Mouse (Mus musculus): ENCODE data around the gene Edil3. TPM values are rescaled to one million over a fixed set of nuclear protein-coding genes. Genes with fewer than 3 reads are reported as not detected.

Edil3 gene
- polyA plus RNA-seq, 1 experiment from 2014 or later: 54.5 TPM

DNA sequence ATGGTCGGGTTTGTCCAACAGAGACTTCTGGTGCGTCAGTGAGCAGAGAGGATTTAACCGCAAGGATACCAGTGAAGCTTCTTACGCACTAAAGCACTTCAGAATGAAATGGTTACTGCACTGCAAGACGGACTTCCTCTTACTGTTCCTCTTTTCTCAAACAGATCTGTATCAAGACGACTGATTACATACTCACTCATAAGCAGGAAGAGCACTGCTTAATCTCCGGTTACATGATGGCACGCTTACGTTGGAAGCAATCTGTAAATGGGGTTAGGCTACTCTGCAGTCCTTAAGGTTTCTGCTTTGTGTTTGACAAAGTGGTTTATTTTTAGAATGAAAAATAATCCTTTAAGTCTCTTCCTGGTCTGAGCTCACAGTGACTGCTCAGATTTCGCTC, 7.1 kb downstream of the Edil3 start:
- H3K27me3 ChIP-seq: no peaks in the 10 kb centered on the region
- no peak overlapping the region for H3K9ac ChIP-seq (replicated peaks)
- H3K36me3 ChIP-seq: no peaks in the 10 kb centered on the region
- ATAC-seq (ENCODE audit: low FRiP score, low read depth): no peak
- WGBS: 65% methylated on average over 10 of the region's 10 CpGs
- H3K4me1 ChIP-seq: no peaks in the 10 kb centered on the region
- no peak overlapping the region for H3K4me3 ChIP-seq
- H3K4me2 ChIP-seq (replicated peaks): no peak overlapping the region
- 0 out of 2 replicates have a peak overlapping the region, but pooled peaks have one; percentile 20 for H3K27ac ChIP-seq (replicated peaks)
- H3K9me3 ChIP-seq: no peaks in the 10 kb centered on the region

DNA sequence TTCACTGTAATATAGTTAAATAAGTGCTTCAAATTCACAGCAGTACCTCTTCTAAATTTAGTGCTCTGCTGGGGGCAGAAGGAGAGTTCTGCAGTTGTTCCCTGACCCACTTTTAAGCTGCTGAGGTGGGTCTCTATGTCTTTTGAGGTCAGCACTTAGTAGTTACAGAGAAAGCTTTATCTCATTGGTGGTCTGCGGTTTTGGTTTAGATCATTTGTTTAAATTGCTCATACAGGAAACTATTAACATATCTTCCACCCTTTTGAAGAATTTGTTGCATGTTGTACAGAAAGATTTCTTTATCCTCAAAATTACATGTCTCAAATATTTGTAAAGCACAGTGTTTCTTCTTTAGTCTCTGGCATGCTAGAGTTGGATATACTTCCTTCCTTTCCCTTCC, 12.5 kb downstream of the Edil3 start:
- no peaks in the 10 kb centered on the region for H3K9me3 ChIP-seq
- 93% methylated on average over 1 of the region's 1 CpGs for WGBS
- H3K27me3 ChIP-seq: no peaks in the 10 kb centered on the region
- H3K4me1 ChIP-seq: no peaks in the 10 kb centered on the region
- no peaks in the 10 kb centered on the region for H3K36me3 ChIP-seq
- no peak overlapping the region for H3K4me2 ChIP-seq (replicated peaks)
- no peak overlapping the region for H3K4me3 ChIP-seq
- H3K27ac ChIP-seq (replicated peaks): no peak overlapping the region
- H3K9ac ChIP-seq (replicated peaks): no peak overlapping the region
- no peak for ATAC-seq (ENCODE audit: low FRiP score, low read depth)

DNA sequence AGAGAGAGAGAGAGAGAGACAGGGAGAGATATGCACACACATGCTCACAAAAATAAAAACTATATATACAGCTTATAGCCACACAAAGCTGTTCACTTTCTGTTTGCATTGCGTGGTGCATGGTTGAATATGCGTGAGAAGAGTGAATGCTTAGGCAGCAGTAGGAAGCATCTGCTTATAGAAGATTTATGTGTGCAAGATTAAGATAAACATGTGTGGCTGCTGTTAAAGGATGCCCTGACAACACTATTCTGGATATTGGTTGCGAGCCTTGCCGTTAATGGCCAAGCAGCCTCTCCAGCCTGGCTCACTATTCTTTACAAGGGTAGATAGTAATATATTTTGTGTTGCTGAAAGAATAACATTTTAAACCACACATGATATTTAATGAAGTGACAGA, 28.5 kb downstream of the Edil3 start:
- no peak overlapping the region for H3K9ac ChIP-seq (replicated peaks)
- H3K27me3 ChIP-seq: no peaks in the 10 kb centered on the region
- no peaks in the 10 kb centered on the region for H3K36me3 ChIP-seq
- H3K27ac ChIP-seq (replicated peaks): no peak overlapping the region
- H3K4me1 ChIP-seq: no peaks in the 10 kb centered on the region
- ATAC-seq (ENCODE audit: low FRiP score, low read depth): no peak
- no peak overlapping the region for H3K4me2 ChIP-seq (replicated peaks)
- WGBS: 81% methylated on average over 4 of the region's 4 CpGs
- no peaks in the 10 kb centered on the region for H3K9me3 ChIP-seq
- no peak overlapping the region for H3K4me3 ChIP-seq

DNA sequence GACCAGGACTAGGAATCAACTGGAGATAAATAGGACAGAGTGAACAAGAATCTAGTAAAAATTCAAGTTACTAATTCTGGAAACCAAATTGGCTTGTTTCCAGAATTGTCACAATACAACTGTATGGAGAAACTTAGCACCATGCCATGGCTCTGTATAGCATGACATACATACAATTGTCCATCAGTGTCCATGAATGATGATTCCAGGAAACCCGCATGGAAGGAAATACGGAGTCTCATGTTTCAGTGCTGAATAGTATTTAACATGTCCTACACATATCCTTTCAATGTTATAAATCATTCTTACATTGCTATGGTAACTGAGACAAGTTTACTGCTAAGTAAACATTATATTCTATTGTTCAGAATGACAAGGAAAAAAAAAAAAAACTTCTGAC, 58.7 kb downstream of the Edil3 start:
- no peaks in the 10 kb centered on the region for H3K4me1 ChIP-seq
- no peak overlapping the region for H3K27ac ChIP-seq (replicated peaks)
- ATAC-seq (ENCODE audit: low FRiP score, low read depth): no peak
- H3K4me3 ChIP-seq: no peak overlapping the region
- WGBS: 85% methylated on average over 2 of the region's 2 CpGs
- H3K9me3 ChIP-seq: no peaks in the 10 kb centered on the region
- no peak overlapping the region for H3K9ac ChIP-seq (replicated peaks)
- no peak overlapping the region for H3K4me2 ChIP-seq (replicated peaks)
- H3K36me3 ChIP-seq: no peaks in the 10 kb centered on the region
- no peaks in the 10 kb centered on the region for H3K27me3 ChIP-seq

DNA sequence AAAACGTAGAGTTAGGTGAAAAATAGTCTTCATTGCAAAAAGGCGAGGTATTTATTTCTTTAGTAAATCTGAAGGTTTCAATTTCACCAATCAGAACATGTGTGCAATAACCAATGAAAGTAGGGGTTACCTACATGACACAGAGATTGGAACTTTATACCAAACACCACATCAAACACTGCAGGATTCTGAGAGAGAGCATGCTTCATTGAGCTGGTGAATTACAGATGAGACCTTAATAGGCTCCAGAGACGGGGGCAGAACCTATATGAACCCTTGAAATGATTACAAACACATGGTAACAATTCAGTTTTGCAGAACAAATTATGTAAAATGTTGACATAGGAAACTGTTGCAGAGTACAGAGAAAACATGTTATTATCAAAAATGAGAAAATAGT, 69.5 kb downstream of the Edil3 start:
- no peaks in the 10 kb centered on the region for H3K27me3 ChIP-seq
- H3K4me1 ChIP-seq: no peaks in the 10 kb centered on the region
- H3K9me3 ChIP-seq: no peaks in the 10 kb centered on the region
- H3K36me3 ChIP-seq: no peaks in the 10 kb centered on the region
- H3K9ac ChIP-seq (replicated peaks): no peak overlapping the region
- ATAC-seq (ENCODE audit: low FRiP score, low read depth): no peak
- H3K4me2 ChIP-seq (replicated peaks): no peak overlapping the region
- H3K4me3 ChIP-seq: no peak overlapping the region
- 72% methylated on average over 3 of the region's 3 CpGs for WGBS
- H3K27ac ChIP-seq (replicated peaks): no peak overlapping the region

DNA sequence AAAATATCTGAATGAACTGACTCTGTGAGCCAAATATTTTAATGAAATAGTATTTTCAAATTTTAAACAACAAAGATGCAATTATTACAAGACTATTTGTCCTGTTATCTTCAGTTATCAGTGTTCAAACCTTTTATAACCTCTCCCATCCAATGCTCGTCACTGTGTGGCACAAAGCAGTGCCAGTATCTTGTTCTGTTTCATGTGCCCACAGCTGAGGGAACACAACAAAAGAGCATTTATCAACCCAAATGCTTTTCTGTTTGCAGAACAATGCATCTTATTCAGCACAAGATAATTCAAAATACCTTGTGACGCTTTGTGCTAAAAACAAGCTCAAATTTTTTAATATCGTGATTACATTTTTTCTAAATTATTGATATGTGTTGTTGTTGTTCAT, 78.8 kb downstream of the Edil3 start:
- WGBS: 88% methylated on average over 3 of the region's 3 CpGs
- H3K4me2 ChIP-seq (replicated peaks): no peak overlapping the region

DNA sequence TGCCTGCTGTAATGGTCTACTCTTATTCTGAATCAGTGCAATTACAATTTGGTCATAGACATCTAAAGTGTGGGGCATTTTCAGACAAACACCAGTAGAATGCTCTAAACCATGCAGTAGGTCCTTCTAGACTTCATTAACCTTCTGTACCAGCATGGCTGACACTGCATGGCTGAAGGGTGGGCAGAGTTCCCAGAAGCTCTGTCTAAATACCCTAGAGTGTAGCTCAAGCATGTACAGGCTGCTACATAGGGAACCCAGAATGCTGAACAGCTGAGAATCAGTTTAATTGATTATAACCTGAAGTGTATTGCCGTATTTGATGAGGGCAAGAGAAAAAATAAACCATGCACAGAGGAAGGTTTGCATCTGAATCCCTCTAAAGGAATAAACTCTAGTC, 86.1 kb downstream of the Edil3 start:
- H3K4me1 ChIP-seq: no peaks in the 10 kb centered on the region
- H3K9ac ChIP-seq (replicated peaks): no peak overlapping the region
- no peak overlapping the region for H3K4me2 ChIP-seq (replicated peaks)
- H3K4me3 ChIP-seq: no peak overlapping the region
- H3K9me3 ChIP-seq: no peaks in the 10 kb centered on the region
- WGBS: 90% methylated on average over 1 of the region's 1 CpGs
- H3K36me3 ChIP-seq: no peaks in the 10 kb centered on the region
- no peak overlapping the region for H3K27ac ChIP-seq (replicated peaks)
- ATAC-seq (ENCODE audit: low FRiP score, low read depth): no peak
- H3K27me3 ChIP-seq: no peaks in the 10 kb centered on the region

More for the DNA sequence above, 78.8 kb downstream of the Edil3 start:
- no peak overlapping the region for H3K4me3 ChIP-seq
- no peaks in the 10 kb centered on the region for H3K4me1 ChIP-seq
- H3K9me3 ChIP-seq: no peaks in the 10 kb centered on the region
- H3K36me3 ChIP-seq: no peaks in the 10 kb centered on the region
- no peaks in the 10 kb centered on the region for H3K27me3 ChIP-seq
- H3K9ac ChIP-seq (replicated peaks): no peak overlapping the region
- no peak overlapping the region for H3K27ac ChIP-seq (replicated peaks)
- no peak for ATAC-seq (ENCODE audit: low FRiP score, low read depth)

DNA sequence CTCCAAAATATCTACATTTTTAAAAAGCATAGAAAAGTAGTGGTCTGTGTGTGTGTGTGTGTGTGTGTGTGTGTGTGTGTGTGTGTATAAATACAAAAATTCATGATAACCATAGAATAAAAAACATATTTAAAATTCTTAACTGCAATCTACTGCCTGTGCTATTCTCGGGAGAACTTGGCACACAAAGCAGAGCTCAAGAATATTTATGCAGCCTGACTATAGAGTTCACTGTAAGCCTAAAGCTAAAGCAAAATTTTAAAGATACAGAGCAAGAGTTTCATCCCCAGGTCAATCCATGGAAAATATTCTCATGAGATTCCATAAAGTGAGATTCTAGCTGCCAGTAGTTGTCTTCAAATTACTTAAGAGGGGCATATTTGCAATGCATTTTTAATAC, 86.9 kb downstream of the Edil3 start:
- Histone ChIP-seq H3K27me3 (no peaks in the 10 kb centered on the region), H3K27ac (replicated peaks) (no peak overlapping the region), H3K9ac (replicated peaks) (no peak overlapping the region), H3K4me3 (no peak overlapping the region), H3K9me3 (no peaks in the 10 kb centered on the region), H3K36me3 (no peaks in the 10 kb centered on the region), H3K4me1 (no peaks in the 10 kb centered on the region), H3K4me2 (replicated peaks) (no peak overlapping the region)
- no peak for ATAC-seq (ENCODE audit: low FRiP score, low read depth)
- 86% methylated on average over 1 of the region's 1 CpGs for WGBS

DNA sequence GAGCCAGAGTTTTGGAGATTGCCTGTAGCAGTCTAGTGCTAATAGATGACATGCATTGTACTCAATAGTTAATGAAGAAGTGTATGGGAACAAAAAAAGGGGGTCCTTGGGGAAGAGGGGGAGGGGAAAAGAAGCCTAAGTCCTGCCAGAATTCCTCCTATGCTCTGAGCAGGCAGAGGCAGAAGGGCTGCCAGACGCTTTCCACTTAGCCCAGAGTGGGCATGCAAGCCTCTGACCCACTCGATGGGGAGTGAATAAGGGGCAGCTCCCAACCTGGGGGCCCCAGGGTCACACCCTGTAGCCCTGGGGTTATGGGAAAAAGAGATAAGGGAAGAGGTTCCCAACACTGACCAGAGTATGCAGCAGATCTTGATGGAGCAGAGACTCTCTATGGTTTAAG, 95.2 kb downstream of the Edil3 start:
- H3K27ac ChIP-seq (replicated peaks): no peak overlapping the region
- WGBS: 35% methylated on average over 2 of the region's 2 CpGs
- H3K9me3 ChIP-seq: no peaks in the 10 kb centered on the region
- no peaks in the 10 kb centered on the region for H3K27me3 ChIP-seq
- H3K4me3 ChIP-seq: no peak overlapping the region
- no peaks in the 10 kb centered on the region for H3K4me1 ChIP-seq
- no peaks in the 10 kb centered on the region for H3K36me3 ChIP-seq
- H3K9ac ChIP-seq (replicated peaks): no peak overlapping the region
- ATAC-seq (ENCODE audit: low FRiP score, low read depth): peak; percentile 56
- H3K4me2 ChIP-seq (replicated peaks): no peak overlapping the region

DNA sequence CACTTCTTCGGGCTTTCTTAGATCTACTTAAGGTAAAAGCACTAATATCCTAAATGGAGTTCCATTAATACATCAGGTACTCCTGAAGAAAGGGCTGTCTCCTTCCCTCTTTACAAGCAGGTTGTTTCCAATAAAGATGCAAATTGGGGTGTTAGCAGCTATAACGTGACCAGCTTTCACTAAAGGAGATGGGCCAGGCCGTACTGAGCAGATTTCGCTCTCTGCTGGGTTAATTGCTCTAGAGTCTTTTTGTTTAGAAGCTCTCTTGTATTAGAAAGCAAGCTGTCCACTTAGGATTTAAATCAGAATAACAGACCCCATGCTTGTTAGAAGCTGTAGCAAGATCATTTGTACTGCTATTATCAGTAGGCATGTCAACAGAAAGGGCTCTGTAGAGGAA, 108.4 kb downstream of the Edil3 start:
- H3K36me3 ChIP-seq: no peaks in the 10 kb centered on the region
- ATAC-seq (ENCODE audit: low FRiP score, low read depth): peak; percentile 38; the same call in 1 of the 2 replicates
- H3K9ac ChIP-seq (replicated peaks): no peak overlapping the region
- peaks cover 8% of the 10 kb centered on the region; the same call in 1 of the 2 replicates for H3K4me1 ChIP-seq
- no peak overlapping the region for H3K4me3 ChIP-seq
- no peak overlapping the region for H3K4me2 ChIP-seq (replicated peaks)
- no peaks in the 10 kb centered on the region for H3K9me3 ChIP-seq
- no peak overlapping the region for H3K27ac ChIP-seq (replicated peaks)
- WGBS: 46% methylated on average over 4 of the region's 4 CpGs
- no peaks in the 10 kb centered on the region for H3K27me3 ChIP-seq

DNA sequence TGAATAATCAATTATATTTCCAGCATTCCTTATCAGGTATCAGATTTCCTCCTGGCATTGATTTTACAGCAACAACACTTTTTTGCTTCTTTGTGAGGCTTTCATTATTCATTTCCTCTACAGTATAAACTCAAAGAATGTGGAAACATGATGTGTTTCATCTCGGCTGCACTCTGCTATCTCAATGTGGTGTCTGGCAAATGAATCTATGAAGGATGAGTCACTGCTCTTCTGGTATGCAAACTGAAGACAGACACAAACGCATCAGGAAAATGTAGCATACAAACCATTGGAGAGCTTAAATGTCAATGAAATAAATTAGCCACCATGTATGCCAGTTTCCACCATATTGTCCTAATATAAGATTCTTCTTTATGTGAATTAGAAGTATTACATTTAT, 117.3 kb downstream of the Edil3 start:
- WGBS: 88% methylated on average over 2 of the region's 2 CpGs
- H3K4me1 ChIP-seq: no peaks in the 10 kb centered on the region

DNA sequence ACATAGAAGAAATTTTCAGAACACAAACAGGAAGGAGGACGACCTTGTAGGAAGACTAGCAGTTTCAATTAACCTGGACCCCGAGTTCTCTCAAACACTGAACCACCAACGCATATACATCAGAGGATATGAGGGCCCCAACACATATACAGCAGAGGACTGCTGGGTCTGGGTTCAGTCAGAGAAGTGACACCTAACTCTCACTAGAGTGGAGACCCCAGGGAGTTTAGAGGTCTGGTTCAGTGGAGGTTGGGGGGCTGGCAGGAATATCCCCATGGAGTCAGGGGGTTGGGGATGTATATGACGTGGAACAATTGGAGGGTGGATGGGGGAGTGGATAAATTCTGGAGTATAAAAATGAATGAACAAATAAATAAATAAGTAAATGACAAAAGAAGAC, 151.1 kb downstream of the Edil3 start:
- Histone ChIP-seq H3K9me3 (no peaks in the 10 kb centered on the region), H3K9ac (replicated peaks) (no peak overlapping the region), H3K36me3 (no peaks in the 10 kb centered on the region), H3K4me3 (no peak overlapping the region), H3K27me3 (no peaks in the 10 kb centered on the region), H3K4me2 (replicated peaks) (no peak overlapping the region), H3K4me1 (no peaks in the 10 kb centered on the region), H3K27ac (replicated peaks) (no peak overlapping the region)
- WGBS: 81% methylated on average over 4 of the region's 4 CpGs
- no peak for ATAC-seq (ENCODE audit: low FRiP score, low read depth)

More for the DNA sequence above, 117.3 kb downstream of the Edil3 start:
- no peak overlapping the region for H3K27ac ChIP-seq (replicated peaks)
- H3K9me3 ChIP-seq: no peaks in the 10 kb centered on the region
- H3K27me3 ChIP-seq: no peaks in the 10 kb centered on the region
- no peak overlapping the region for H3K4me2 ChIP-seq (replicated peaks)
- ATAC-seq (ENCODE audit: low FRiP score, low read depth): no peak
- H3K9ac ChIP-seq (replicated peaks): no peak overlapping the region
- H3K4me3 ChIP-seq: no peak overlapping the region
- no peaks in the 10 kb centered on the region for H3K36me3 ChIP-seq

DNA sequence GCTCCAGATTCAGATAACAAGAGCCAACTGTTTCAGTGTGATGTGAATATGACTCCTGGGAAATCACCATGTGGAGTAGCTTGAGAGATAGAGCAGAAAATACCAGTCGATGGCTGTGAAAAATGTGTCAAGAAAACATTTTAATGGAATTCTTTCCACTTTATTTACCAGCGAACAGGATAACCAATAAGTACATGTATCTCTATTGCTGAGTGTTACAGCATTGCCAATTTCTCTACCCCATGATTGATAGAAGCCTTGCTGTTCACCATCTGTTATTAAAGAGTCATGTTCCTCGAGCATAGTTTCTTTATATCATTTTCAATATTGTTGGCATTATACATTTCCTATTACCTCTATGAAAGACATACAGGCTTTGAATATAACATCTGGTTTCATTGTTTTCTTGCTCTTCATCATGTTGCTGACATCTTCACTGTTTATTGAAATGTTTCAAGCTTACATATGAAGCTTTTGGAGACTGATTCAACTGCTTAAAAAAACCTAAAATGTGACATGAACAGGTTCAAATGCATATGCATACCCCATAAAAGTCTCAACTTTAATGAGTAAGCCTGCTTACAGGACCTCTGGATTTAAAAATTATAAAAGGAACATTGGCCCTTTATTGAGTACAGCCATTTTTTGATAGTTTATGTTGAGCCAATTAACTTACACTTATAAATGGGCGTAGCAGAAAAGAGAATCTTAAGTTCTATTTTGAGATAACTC, 186.6 kb downstream of the Edil3 start:
- WGBS: 89% methylated on average over 4 of the region's 4 CpGs
- Histone ChIP-seq H3K9me3 (no peaks in the 10 kb centered on the region), H3K4me2 (replicated peaks) (no peak overlapping the region)

More for the DNA sequence above, 186.6 kb downstream of the Edil3 start:
- Histone ChIP-seq H3K27ac (replicated peaks) (no peak overlapping the region), H3K4me3 (no peak overlapping the region), H3K36me3 (no peaks in the 10 kb centered on the region), H3K27me3 (no peaks in the 10 kb centered on the region), H3K4me1 (no peaks in the 10 kb centered on the region), H3K9ac (replicated peaks) (no peak overlapping the region)
- no peak for ATAC-seq (ENCODE audit: low FRiP score, low read depth)
